Mouse (Mus musculus) forebrain, postnatal 0 days (tissue): ENCODE data around the gene C530025M09Rik. TPM values are rescaled to one million over a fixed set of nuclear protein-coding genes. Genes with fewer than 3 reads are reported as not detected.

Experiments
- ATAC-seq: fragments of 200-750 bp; cut with Nextera tagmentation; 2 replicates; pipeline ENCODE4 v1.8.0; 2017; ENCODE audit warnings: mild to moderate bottlenecking, moderate library complexity
- DNase-seq: peaks from one replicate; pipeline ENCODE4 v3.0.0-alpha.2; 2015
- H3K27ac ChIP-seq: fragments of 300-500 bp; sonication (generic); 2 replicates; pipeline ENCODE4 v1.5.1; 2014; ENCODE audit warnings: low read depth, mild to moderate bottlenecking, antibody characterized with exemption, low read length, moderate library complexity, mixed read lengths
- H3K27me3 ChIP-seq: fragments of 300-500 bp; sonication (generic); 2 replicates; pipeline ENCODE4 v1.6.1; 2014; ENCODE audit warnings: mild to moderate bottlenecking, low read length, mixed read lengths; ENCODE audit not compliant: insufficient read depth
- H3K36me3 ChIP-seq: fragments of 300-500 bp; sonication (generic); 2 replicates; pipeline ENCODE4 v1.6.1; 2014; ENCODE audit warnings: mild to moderate bottlenecking, moderate library complexity; ENCODE audit not compliant: insufficient read depth
- H3K4me1 ChIP-seq: fragments of 300-500 bp; sonication (generic); 2 replicates; pipeline ENCODE4 v1.6.1; 2014; ENCODE audit warnings: antibody characterized with exemption; ENCODE audit not compliant: insufficient read depth
- H3K4me2 ChIP-seq: fragments of 300-500 bp; sonication (generic); 2 replicates; pipeline ENCODE4 v1.6.1; 2014; ENCODE audit warnings: low read depth, mild to moderate bottlenecking, moderate library complexity
- H3K4me3 ChIP-seq: fragments of 300-500 bp; sonication (generic); 2 replicates; pipeline ENCODE4 v1.5.1; 2014; ENCODE audit warnings: low read depth, low read length, mixed read lengths
- H3K9ac ChIP-seq: fragments of 300-500 bp; sonication (generic); 2 replicates; pipeline ENCODE4 v1.6.1; 2014; ENCODE audit warnings: mild to moderate bottlenecking
- H3K9me3 ChIP-seq: fragments of 300-500 bp; sonication (generic); 2 replicates; pipeline ENCODE4 v1.6.1; 2016; ENCODE audit warnings: low read length
- CTCF ChIP-seq: sonication (generic); IDR thresholded peaks from 2 replicates; pipeline ENCODE4 v1.5.1; 2016; ENCODE audit warnings: antibody characterized with exemption, control low read depth, low read depth
- WGBS: fragments of 180-500 bp; shearing (Covaris S2); extraction: QIAGEN DNeasy Blood & Tissue Kit; methylation state at CpG from one replicate; pipeline ENCODE4 v1.1.7; 2014; 5-methylcytosine and 5-hydroxymethylcytosine counted together
- polyA plus RNA-seq: library from polyadenylated mRNA; unstranded; fragments of >200 nt; fragmentation: Nextera tagmentation; extraction: Ambion mirVana; gene quantifications from 2 replicates; pipeline ENCODE4 v1.2.1, GENCODE M21; 2015
- total RNA-seq: library from RNA; depleted of rRNA; stranded (reverse); fragments of >200 nt; gene quantifications from 2 replicates; pipeline ENCODE4 v1.2.3, GENCODE M21; 2014

The C530025M09Rik gene
- total and polyA plus RNA-seq, 2 experiments from 2014 or later, result 1.1 to 1.5 TPM

DNA sequence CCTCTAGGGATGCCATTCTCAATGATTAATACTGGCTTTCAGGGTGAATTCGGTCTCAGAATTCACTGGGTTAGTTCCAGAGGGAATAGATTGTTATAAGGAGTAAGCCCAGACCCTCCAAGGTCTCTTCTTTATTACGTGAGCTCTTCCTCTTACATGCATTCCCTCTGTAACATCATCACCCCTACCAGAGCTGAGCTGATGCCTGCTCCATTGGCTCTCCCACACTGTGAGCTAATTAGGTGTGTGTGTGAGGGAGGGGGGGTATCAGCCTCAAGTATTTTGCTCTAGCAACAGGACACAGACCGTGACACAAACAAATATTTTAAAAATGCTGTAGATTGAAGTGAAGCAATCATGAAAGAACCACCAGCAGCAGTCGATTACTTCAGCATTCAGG lies 17.8 kb upstream of the C530025M09Rik start:
- H3K9ac ChIP-seq, result no peak overlapping the region
- ATAC-seq (no peak), DNase-seq (no peak)
- no peak for TF ChIP-seq CTCF
- H3K27me3 ChIP-seq, result no peaks in the 10 kb centered on the region
- no peaks in the 10 kb centered on the region for H3K36me3 ChIP-seq
- no peak overlapping the region for H3K27ac ChIP-seq
- no peak overlapping the region for H3K4me2 ChIP-seq
- H3K4me3 ChIP-seq, result no peak overlapping the region
- no peaks in the 10 kb centered on the region for H3K4me1 ChIP-seq
- H3K9me3 ChIP-seq, result no peaks in the 10 kb centered on the region
- WGBS, result 70% methylated on average over 4 of the region's 4 CpGs

- Histone ChIP-seq H3K9me3 (no peaks in the 10 kb centered on the region), H3K27ac (no peak overlapping the region), H3K9ac (no peak overlapping the region), H3K36me3 (no peaks in the 10 kb centered on the region), H3K4me1 (no peaks in the 10 kb centered on the region), H3K27me3 (no peaks in the 10 kb centered on the region), H3K4me2 (no peak overlapping the region), H3K4me3 (no peak overlapping the region)
- DNase-seq (no peak), ATAC-seq (no peak)
- 77% methylated on average over 2 of the region's 2 CpGs for WGBS
- no peak for TF ChIP-seq CTCF
Measured at GRCm38 (mm10) chr2:149844575-149844974, 13.6 kb upstream of the C530025M09Rik start.

- no peak for TF ChIP-seq CTCF
- no peaks in the 10 kb centered on the region for H3K9me3 ChIP-seq
- no peak for DNase-seq
- no peak overlapping the region for H3K27ac ChIP-seq
- no peaks in the 10 kb centered on the region for H3K4me1 ChIP-seq
- H3K4me3 ChIP-seq, result no peak overlapping the region
- 80% methylated on average over 2 of the region's 2 CpGs for WGBS
- H3K4me2 ChIP-seq, result no peak overlapping the region
- no peaks in the 10 kb centered on the region for H3K27me3 ChIP-seq
- H3K9ac ChIP-seq, result no peak overlapping the region
- peak; percentile 38 for ATAC-seq
- no peaks in the 10 kb centered on the region for H3K36me3 ChIP-seq
Measured at GRCm38 (mm10) chr2:149839666-149840065, 8.7 kb upstream of the C530025M09Rik start.

GRCm38 (mm10) chr2:149836471-149837135 lies 5.6 kb upstream of the C530025M09Rik start:
- no peak overlapping the region for H3K9ac ChIP-seq
- no peaks in the 10 kb centered on the region for H3K9me3 ChIP-seq
- no peak overlapping the region for H3K27ac ChIP-seq
- H3K36me3 ChIP-seq, result no peaks in the 10 kb centered on the region
- no peak for TF ChIP-seq CTCF
- DNase-seq (no peak), ATAC-seq (no peak)
- 86% methylated on average over 2 of the region's 2 CpGs for WGBS
- no peak overlapping the region for H3K4me2 ChIP-seq
- H3K27me3 ChIP-seq, result peaks cover 7% of the 10 kb centered on the region
- no peak overlapping the region for H3K4me3 ChIP-seq
- 0 out of 2 replicates have a peak, but pooled peaks cover 3% of the 10 kb centered on the region for H3K4me1 ChIP-seq

DNA sequence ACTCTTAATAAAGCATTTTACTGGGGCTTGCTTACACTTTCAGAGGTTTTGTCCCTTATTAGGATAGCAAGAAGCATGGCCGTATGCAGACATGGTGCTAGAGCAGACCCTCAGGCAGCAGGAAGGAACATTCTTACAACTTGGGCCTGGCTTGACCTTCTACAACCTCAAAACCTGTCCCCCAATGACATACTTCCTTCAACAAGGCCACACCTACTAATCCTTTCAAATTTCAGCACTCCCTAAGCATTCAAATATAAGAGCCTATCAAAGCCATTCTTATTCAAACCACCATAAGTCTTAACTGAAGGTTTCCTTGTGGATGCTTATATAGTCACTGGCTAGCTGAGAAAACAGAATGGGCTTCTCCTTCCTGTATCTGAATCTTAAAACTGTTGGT lies 4.1 kb upstream of the C530025M09Rik start:
- Histone ChIP-seq H3K9me3 (no peaks in the 10 kb centered on the region), H3K4me3 (no peak overlapping the region), H3K9ac (no peak overlapping the region), H3K4me2 (no peak overlapping the region), H3K36me3 (no peaks in the 10 kb centered on the region), H3K27me3 (peaks cover 7% of the 10 kb centered on the region), H3K4me1 (0 out of 2 replicates have a peak, but pooled peaks cover 4% of the 10 kb centered on the region), H3K27ac (no peak overlapping the region)
- DNase-seq (no peak), ATAC-seq (no peak)
- no peak for TF ChIP-seq CTCF
- WGBS, result 97% methylated on average over 1 of the region's 1 CpGs

GRCm38 (mm10) chr2:149832301-149832700 lies 1.3 kb upstream of the C530025M09Rik start:
- Histone ChIP-seq H3K36me3 (no peaks in the 10 kb centered on the region), H3K9me3 (no peaks in the 10 kb centered on the region), H3K27me3 (peaks cover 7% of the 10 kb centered on the region), H3K4me1 (0 out of 2 replicates have a peak, but pooled peaks cover 4% of the 10 kb centered on the region), H3K9ac (peak overlapping the region; percentile 64), H3K4me3 (peak overlapping the region; percentile 66), H3K27ac (no peak overlapping the region), H3K4me2 (peak overlapping the region; percentile 95)
- DNase-seq (no peak), ATAC-seq (no peak)
- WGBS, result 16% methylated on average over 5 of the region's 5 CpGs
- TF ChIP-seq CTCF, result no peak

- 2% methylated on average over 29 of the region's 29 CpGs for WGBS
- ATAC-seq (peak; percentile 46), DNase-seq (peak; percentile 59)
- no peaks in the 10 kb centered on the region for H3K36me3 ChIP-seq
- H3K27ac ChIP-seq, result no peak overlapping the region
- peak overlapping the region; percentile 66 for H3K4me3 ChIP-seq
- peak overlapping the region; percentile 64 for H3K9ac ChIP-seq
- peak; percentile 46 for TF ChIP-seq CTCF
- H3K4me2 ChIP-seq, result peak overlapping the region; percentile 95
- 0 out of 2 replicates have a peak, but pooled peaks cover 4% of the 10 kb centered on the region for H3K4me1 ChIP-seq
- no peaks in the 10 kb centered on the region for H3K9me3 ChIP-seq
- H3K27me3 ChIP-seq, result peaks cover 7% of the 10 kb centered on the region
Measured at GRCm38 (mm10) chr2:149831459-149832245, 639 bp upstream of the C530025M09Rik start.
